Mouse (Mus musculus): ENCODE results near the gene Klf12. TPM values are rescaled to one million over a fixed set of nuclear protein-coding genes. Genes with fewer than 3 reads are reported as not detected.

Gene Klf12
- total and polyA plus RNA-seq, 2 experiments from 2014 or later = 21.1 to 43.2 TPM

DNA sequence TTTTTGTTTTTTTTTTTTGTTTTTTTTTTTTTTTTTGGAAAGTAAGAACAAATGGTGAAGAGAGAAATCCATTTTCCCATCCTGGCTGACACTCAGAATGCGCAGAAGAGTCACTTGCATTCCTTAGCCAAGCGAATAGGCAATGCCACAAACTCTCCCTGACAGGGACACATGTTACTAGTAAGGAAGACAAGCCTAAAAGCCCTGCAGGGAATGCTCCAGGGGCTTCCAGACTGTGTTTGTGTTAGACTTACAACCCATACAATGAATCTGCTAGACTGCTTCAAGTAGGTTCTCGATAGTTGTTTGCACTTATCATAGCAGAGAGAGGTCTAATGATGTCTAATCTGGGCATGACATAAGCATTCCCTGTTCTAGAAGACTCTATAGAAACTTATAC, 164.6 kb downstream of the Klf12 start:
- WGBS = 71% methylated on average over 3 of the region's 3 CpGs
- ATAC-seq = no peak
- DNase-seq (ENCODE audit: low spot score) = no peak
- H3K4me3 ChIP-seq (ENCODE audit: low read length) = no peak overlapping the region
- no peak overlapping the region for H3K4me2 ChIP-seq (ENCODE audit: low read depth, low read length)
- H3K27ac ChIP-seq = no peak overlapping the region
- TF ChIP-seq CTCF (IDR thresholded peaks at IDR 0.05; ENCODE audit: low read depth) = no peak
- H3K9ac ChIP-seq (replicated peaks; ENCODE audit: low read length) = no peak overlapping the region
- no peaks in the 10 kb centered on the region for H3K4me1 ChIP-seq (ENCODE audit: insufficient read depth, low read length)
- no peaks in the 10 kb centered on the region for H3K27me3 ChIP-seq (ENCODE audit: insufficient read depth, low read length)
- H3K36me3 ChIP-seq (ENCODE audit: insufficient read depth, low read length) = no peaks in the 10 kb centered on the region
- no peaks in the 10 kb centered on the region for H3K9me3 ChIP-seq (ENCODE audit: low read length)

DNA sequence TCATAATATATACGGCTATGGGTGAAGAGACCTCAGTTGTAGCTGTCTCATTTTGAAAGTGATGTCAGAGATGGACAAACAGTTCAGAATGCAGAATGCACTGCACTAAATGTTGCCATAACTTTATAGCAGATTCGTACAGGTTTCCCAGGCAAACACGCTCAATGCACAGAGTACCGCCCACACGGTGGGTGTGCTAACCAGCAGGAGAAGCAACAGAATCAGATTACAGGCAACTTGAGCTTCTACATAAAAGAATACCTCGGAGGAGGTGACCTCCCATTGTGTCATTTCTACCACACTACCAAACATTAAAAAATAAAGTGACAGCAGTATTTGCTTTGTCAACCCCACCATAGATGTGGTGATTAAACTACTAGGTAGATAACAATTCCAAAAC, 171.1 kb downstream of the Klf12 start:
- ATAC-seq = no peak
- Histone ChIP-seq H3K4me2 (ENCODE audit: low read depth, low read length) (no peak overlapping the region), H3K9ac (replicated peaks; ENCODE audit: low read length) (no peak overlapping the region), H3K4me1 (ENCODE audit: insufficient read depth, low read length) (no peaks in the 10 kb centered on the region), H3K36me3 (ENCODE audit: insufficient read depth, low read length) (no peaks in the 10 kb centered on the region; the same call in none of the 2 replicates), H3K4me3 (ENCODE audit: low read length) (no peak overlapping the region), H3K27ac (no peak overlapping the region), H3K9me3 (ENCODE audit: low read length) (no peaks in the 10 kb centered on the region), H3K27me3 (ENCODE audit: insufficient read depth, low read length) (no peaks in the 10 kb centered on the region)
- 44% methylated on average over 6 of the region's 6 CpGs for WGBS
- no peak for DNase-seq (ENCODE audit: low spot score)
- TF ChIP-seq CTCF (IDR thresholded peaks at IDR 0.05; ENCODE audit: low read depth) = no peak

DNA sequence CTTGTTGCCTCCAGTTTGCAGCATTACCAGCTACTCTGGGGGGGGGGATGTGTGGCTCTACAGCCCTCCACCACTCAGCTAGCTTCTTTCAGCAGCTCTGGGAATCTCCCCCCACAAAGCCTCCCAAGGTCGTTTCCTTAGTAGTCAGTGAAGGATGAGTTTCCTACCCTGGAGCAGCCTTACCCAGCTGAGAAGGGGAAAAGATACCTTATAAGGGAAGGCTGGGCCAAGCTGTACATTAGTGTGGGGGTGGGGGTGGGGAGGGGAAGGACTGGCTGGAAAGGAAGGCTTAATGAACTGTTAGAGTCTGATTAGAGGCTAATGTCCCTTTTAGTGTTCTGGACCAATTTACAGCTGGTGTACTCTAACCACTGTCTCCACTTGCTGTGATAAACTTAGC, 172.7 kb downstream of the Klf12 start:
- ATAC-seq = 0 out of 2 replicates have a peak, but pooled peaks have one; percentile 29
- no peak for DNase-seq (ENCODE audit: low spot score)
- WGBS = 13% methylated on average over 1 of the region's 1 CpGs
- Histone ChIP-seq H3K36me3 (ENCODE audit: insufficient read depth, low read length) (no peaks in the 10 kb centered on the region; the same call in none of the 2 replicates), H3K4me2 (ENCODE audit: low read depth, low read length) (no peak overlapping the region), H3K9me3 (ENCODE audit: low read length) (no peaks in the 10 kb centered on the region), H3K4me1 (ENCODE audit: insufficient read depth, low read length) (no peaks in the 10 kb centered on the region), H3K9ac (replicated peaks; ENCODE audit: low read length) (no peak overlapping the region), H3K27me3 (ENCODE audit: insufficient read depth, low read length) (no peaks in the 10 kb centered on the region), H3K27ac (no peak overlapping the region), H3K4me3 (ENCODE audit: low read length) (no peak overlapping the region)
- no peak for TF ChIP-seq CTCF (IDR thresholded peaks at IDR 0.05; ENCODE audit: low read depth)

DNA sequence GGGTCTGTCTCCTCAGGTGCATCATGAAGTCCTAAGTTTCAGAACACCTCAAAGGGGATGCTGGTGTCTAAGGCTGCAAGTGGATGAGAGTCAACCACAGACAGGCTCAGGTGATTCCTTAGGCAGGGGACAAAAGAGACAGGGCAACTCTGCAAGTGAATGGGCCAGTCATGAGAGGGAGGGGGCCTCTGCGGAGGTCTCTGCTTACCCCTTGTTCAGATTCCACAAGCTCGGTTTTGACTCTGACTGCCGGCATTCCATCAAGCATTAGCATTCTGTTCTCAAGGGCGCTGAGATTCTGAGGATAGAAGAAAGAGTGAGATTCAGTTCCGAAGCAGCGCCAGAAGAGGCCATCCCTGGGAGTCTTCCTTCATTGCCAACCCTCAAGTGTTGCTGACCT, 174.9 kb downstream of the Klf12 start:
- 26% methylated on average over 6 of the region's 6 CpGs for WGBS
- Histone ChIP-seq H3K4me3 (ENCODE audit: low read length) (no peak overlapping the region), H3K27ac (no peak overlapping the region), H3K9ac (replicated peaks; ENCODE audit: low read length) (no peak overlapping the region), H3K4me2 (ENCODE audit: low read depth, low read length) (no peak overlapping the region), H3K9me3 (ENCODE audit: low read length) (no peaks in the 10 kb centered on the region), H3K4me1 (ENCODE audit: insufficient read depth, low read length) (no peaks in the 10 kb centered on the region), H3K36me3 (ENCODE audit: insufficient read depth, low read length) (no peaks in the 10 kb centered on the region; the same call in none of the 2 replicates), H3K27me3 (ENCODE audit: insufficient read depth, low read length) (no peaks in the 10 kb centered on the region)
- ATAC-seq (no peak), DNase-seq (ENCODE audit: low spot score) (no peak)
- TF ChIP-seq CTCF (IDR thresholded peaks at IDR 0.05; ENCODE audit: low read depth) = no peak

DNA sequence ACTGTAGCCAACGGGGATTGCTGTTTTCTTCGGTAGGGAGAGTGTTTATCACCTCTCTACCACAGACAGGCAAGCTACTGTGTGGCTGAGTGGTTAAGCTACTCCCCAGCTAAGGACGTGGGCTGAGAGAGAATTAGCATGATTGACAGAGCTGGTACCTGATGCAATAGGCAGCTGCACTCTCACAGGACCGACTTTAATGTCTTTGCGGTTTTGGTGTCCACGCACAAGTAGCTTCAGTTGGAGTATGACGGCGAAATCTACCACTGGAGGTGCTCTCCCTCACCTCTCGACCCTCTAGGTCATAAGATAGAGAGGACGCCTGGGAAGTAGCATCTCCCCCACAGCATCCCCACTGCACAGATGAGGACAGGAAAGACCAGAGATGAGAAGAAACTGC, 178.9 kb downstream of the Klf12 start:
- Histone ChIP-seq H3K36me3 (ENCODE audit: insufficient read depth, low read length) (no peaks in the 10 kb centered on the region; the same call in none of the 2 replicates), H3K9ac (replicated peaks; ENCODE audit: low read length) (no peak overlapping the region), H3K4me1 (ENCODE audit: insufficient read depth, low read length) (no peaks in the 10 kb centered on the region), H3K27me3 (ENCODE audit: insufficient read depth, low read length) (no peaks in the 10 kb centered on the region), H3K4me2 (ENCODE audit: low read depth, low read length) (no peak overlapping the region), H3K27ac (no peak overlapping the region), H3K9me3 (ENCODE audit: low read length) (no peaks in the 10 kb centered on the region), H3K4me3 (ENCODE audit: low read length) (no peak overlapping the region)
- TF ChIP-seq CTCF (IDR thresholded peaks at IDR 0.05; ENCODE audit: low read depth) = no peak
- no peak for ATAC-seq
- 79% methylated on average over 10 of the region's 10 CpGs for WGBS
- no peak for DNase-seq (ENCODE audit: low spot score)

DNA sequence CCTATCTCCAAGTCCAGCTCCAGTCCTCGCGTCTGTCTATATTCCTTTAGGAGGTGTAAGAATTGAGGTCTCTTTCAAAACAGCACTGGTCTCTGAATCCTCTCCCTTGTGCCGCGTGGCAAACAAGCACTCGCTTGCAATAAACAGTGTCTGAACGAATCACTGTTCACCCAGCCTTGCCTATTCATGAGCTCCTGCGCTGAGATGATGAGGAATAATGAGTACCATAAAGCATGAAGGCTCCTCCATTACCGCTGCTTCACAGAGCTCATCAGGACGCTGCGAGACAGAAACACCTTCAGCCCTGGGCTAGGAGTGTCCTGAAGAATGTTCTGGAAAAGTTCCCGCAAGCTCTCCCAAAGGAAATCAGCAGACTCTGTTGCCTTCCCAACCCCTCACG, 179.7 kb downstream of the Klf12 start:
- Histone ChIP-seq H3K4me1 (ENCODE audit: insufficient read depth, low read length) (no peaks in the 10 kb centered on the region), H3K4me2 (ENCODE audit: low read depth, low read length) (no peak overlapping the region), H3K9me3 (ENCODE audit: low read length) (no peaks in the 10 kb centered on the region), H3K36me3 (ENCODE audit: insufficient read depth, low read length) (no peaks in the 10 kb centered on the region; the same call in none of the 2 replicates), H3K4me3 (ENCODE audit: low read length) (no peak overlapping the region), H3K27ac (peak overlapping the region; percentile 8; the same call in 1 of the 2 replicates), H3K9ac (replicated peaks; ENCODE audit: low read length) (no peak overlapping the region), H3K27me3 (ENCODE audit: insufficient read depth, low read length) (no peaks in the 10 kb centered on the region)
- 54% methylated on average over 12 of the region's 12 CpGs for WGBS
- DNase-seq (ENCODE audit: low spot score) (peak; percentile 27), ATAC-seq (0 out of 2 replicates have a peak, but pooled peaks have one; percentile 27)
- TF ChIP-seq CTCF (IDR thresholded peaks at IDR 0.05; ENCODE audit: low read depth) = no peak

DNA sequence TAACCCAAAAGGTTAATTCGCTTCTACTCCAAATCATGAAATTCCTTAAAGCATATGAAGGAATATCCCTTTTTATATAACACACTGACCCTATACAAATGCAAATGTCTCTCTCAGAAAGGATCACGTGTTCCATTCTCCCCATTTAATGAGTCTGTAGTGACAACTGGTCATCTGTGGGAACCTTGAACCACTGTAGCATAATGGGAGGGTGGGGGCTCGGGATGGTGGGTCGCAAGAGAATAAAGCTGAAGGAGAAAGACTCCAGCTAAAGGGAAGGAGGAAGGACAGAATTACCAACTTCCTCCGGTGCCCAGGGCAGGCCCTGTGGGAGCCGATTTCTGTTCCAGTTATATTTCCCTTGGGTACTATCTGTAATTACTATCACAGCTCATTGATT, 180.7 kb downstream of the Klf12 start:
- H3K27ac ChIP-seq = no peak overlapping the region
- ATAC-seq (no peak), DNase-seq (ENCODE audit: low spot score) (no peak)
- H3K9me3 ChIP-seq (ENCODE audit: low read length) = no peaks in the 10 kb centered on the region
- H3K9ac ChIP-seq (replicated peaks; ENCODE audit: low read length) = no peak overlapping the region
- no peaks in the 10 kb centered on the region; the same call in 1 of the 2 replicates for H3K36me3 ChIP-seq (ENCODE audit: insufficient read depth, low read length)
- H3K4me3 ChIP-seq (ENCODE audit: low read length) = no peak overlapping the region
- WGBS = 50% methylated on average over 6 of the region's 6 CpGs
- no peak overlapping the region for H3K4me2 ChIP-seq (ENCODE audit: low read depth, low read length)
- TF ChIP-seq CTCF (IDR thresholded peaks at IDR 0.05; ENCODE audit: low read depth) = no peak
- H3K4me1 ChIP-seq (ENCODE audit: insufficient read depth, low read length) = no peaks in the 10 kb centered on the region
- H3K27me3 ChIP-seq (ENCODE audit: insufficient read depth, low read length) = no peaks in the 10 kb centered on the region

Data from hindbrain, postnatal 0 days (tissue).